Mouse (Mus musculus) layer of hippocampus, adult 11-12 months (tissue): ENCODE data around the gene Plekhg1.
A peak's percentile ranks its signal among the peaks of the same experiment; 100 is the strongest.

ENCODE experiments used
- DNase-seq: peaks from one replicate; pipeline ENCODE4 v3.0.0; 2022; ENCODE audit warnings: low spot score

The Plekhg1 gene

GRCm38 (mm10) chr10:3891381-3892263 lies 151.5 kb downstream of the Plekhg1 start:
- no peak for DNase-seq

- DNase-seq: no peak
Measured at GRCm38 (mm10) chr10:3892368-3892767, 152.2 kb downstream of the Plekhg1 start.

GRCm38 (mm10) chr10:3898068-3898467 lies 157.9 kb downstream of the Plekhg1 start:
- DNase-seq: no peak

- DNase-seq: no peak
Measured at GRCm38 (mm10) chr10:3900416-3900956, 160.3 kb downstream of the Plekhg1 start.

GRCm38 (mm10) chr10:3905747-3906146 lies 165.6 kb downstream of the Plekhg1 start:
- no peak for DNase-seq

GRCm38 (mm10) chr10:3914104-3914503 lies 173.9 kb downstream of the Plekhg1 start:
- no peak for DNase-seq

GRCm38 (mm10) chr10:3920368-3921152 lies 180.4 kb downstream of the Plekhg1 start:
- DNase-seq: peak; percentile 40

GRCm38 (mm10) chr10:3928008-3928545 lies 187.9 kb downstream of the Plekhg1 start:
- peak; percentile 13 for DNase-seq

GRCm38 (mm10) chr10:3931831-3932230 lies 191.7 kb downstream of the Plekhg1 start:
- no peak for DNase-seq

- no peak for DNase-seq
Measured at GRCm38 (mm10) chr10:3933311-3933940, 193.3 kb downstream of the Plekhg1 start.

- no peak for DNase-seq
Measured at GRCm38 (mm10) chr10:3936864-3937263, 196.7 kb downstream of the Plekhg1 start.

GRCm38 (mm10) chr10:3939895-3940595 lies 199.9 kb downstream of the Plekhg1 start:
- DNase-seq: no peak

GRCm38 (mm10) chr10:3940596-3940975 lies 200.4 kb downstream of the Plekhg1 start:
- no peak for DNase-seq

- no peak for DNase-seq
Measured at GRCm38 (mm10) chr10:3941054-3941757, 201.0 kb downstream of the Plekhg1 start.

- no peak for DNase-seq
Measured at GRCm38 (mm10) chr10:3942289-3942688, 202.1 kb downstream of the Plekhg1 start.

- DNase-seq: peak; percentile 50
Measured at GRCm38 (mm10) chr10:3943492-3944395, 203.6 kb downstream of the Plekhg1 start.

- no peak for DNase-seq
Measured at GRCm38 (mm10) chr10:3946871-3947270, 206.7 kb downstream of the Plekhg1 start.

- DNase-seq: no peak
Measured at GRCm38 (mm10) chr10:3947346-3947745, 207.2 kb downstream of the Plekhg1 start.

- no peak for DNase-seq
Measured at GRCm38 (mm10) chr10:3949306-3949705, 209.1 kb downstream of the Plekhg1 start.

GRCm38 (mm10) chr10:3956471-3956870 lies 216.3 kb downstream of the Plekhg1 start:
- no peak for DNase-seq
